Mouse (Mus musculus) lung, postnatal 14 days (tissue): Measurements from ENCODE around the gene Mylpf.
"Not testable (repeated sequence)": the region's sequence is repeated elsewhere in the genome, so short reads cannot be mapped to it uniquely, and the experiment has no call there.

Experiments used
- DNase-seq: peaks from one replicate; pipeline ENCODE4 v3.0.0; 2021

Mylpf gene

GRCm38 (mm10) chr7:127228615-127229303, 20.1 kb downstream of the Mylpf start:
- peak; percentile 88 for DNase-seq

DNA sequence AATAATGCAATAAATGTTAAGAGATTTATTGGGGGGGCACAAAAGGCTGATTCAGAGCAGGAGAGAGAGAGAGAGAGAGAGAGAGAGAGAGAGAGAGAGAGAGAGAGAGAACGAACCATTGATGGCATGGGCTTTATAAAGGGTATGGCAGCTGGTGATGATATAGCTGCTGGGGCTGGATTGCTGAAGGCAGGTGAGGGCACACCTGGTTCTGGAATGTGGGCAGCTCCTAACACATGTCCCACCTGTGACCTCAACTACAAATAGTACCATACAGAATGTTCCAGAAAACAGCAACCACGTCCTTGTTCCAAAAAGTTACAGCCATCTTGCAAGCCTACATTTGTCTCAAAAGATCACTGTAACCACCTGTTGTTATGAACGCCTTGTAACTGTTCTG, 22.7 kb downstream of the Mylpf start:
- no peak for DNase-seq

DNA sequence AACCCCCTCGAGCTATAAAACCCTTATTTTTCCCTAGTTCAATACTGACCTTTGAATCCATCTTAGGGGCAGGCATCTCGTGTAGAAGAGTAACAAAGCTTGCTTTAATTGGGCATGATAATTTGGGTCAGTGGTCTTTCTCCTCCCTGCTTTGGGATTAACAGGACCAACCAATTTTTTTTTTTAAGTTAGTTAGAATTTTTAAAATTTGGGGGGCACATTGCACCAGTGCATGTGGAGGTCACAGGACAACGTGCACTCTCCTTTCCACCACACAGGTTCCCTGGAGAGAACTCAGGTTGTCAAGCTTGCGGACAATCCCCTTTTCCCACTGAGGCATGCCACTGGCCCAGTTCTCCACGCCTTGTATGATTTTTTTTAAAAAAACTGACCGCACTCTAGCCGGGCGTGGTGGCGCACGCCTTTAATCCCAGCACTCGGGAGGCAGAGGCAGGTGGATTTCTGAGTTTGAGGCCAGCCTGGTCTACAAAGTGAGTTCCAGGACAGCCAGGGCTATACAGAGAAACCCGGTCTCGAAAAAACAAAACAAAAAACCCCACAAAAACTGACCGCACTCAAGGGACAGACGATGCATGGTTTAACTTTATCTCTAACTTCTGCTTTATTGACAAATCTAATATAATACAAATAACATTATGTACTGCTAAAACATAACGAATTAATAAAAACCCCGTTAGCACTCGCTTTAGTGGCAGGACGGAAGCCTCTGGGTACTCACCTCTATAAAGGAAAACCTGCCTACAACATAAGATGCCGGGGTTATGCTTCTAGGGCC, 23.3 kb downstream of the Mylpf start:
- no peak for DNase-seq

DNA sequence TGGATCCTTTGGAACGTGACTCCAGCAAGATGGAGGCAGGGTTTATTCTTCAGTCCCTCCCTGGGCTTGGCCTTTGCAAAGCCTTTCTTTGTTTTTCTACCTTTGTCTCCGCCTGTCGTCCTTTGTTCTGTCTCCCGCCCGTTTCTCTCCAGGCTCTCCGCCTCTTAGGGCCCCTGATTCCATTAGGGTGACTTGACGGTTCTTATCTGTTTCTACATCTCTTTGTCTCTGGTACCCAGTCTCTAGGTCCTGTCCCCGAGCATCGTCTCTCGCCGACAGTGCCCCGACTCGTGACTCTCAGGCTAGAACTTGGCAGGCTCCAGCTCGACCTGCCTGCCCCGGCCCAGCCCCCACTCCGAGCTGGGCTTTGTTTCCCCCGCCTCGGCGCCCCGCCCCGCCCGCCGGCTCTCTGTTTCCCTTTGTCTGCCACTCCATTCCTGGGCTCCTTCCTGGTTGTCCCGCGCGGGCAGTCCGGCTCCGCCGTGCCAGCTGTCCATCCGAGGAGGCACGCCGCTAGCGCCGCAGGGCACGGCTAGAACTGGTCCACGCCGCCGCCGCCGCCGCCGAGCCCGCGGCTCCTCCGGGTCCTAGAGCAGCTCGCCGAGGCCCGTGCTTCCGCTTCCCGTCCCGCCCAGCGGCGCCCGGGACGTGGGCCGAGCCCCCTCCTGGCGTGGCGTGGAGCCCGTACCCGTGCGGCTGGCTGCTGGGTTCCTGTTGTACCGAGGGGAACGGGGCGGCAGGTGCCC, 24.1 kb downstream of the Mylpf start, which contains the start of the genes Zfp553 and Sept1:
TSS of gene Zfp553 (plus strand) at position 440 of the 746 bp plus-strand sequence.
TSS of gene Sept1 (minus strand) at position 509 of the 746 bp plus-strand sequence.
- DNase-seq: peak; percentile 82

- no peak for DNase-seq
Observed at GRCm38 (mm10) chr7:127233368-127233749, 24.7 kb downstream of the Mylpf start.

DNA sequence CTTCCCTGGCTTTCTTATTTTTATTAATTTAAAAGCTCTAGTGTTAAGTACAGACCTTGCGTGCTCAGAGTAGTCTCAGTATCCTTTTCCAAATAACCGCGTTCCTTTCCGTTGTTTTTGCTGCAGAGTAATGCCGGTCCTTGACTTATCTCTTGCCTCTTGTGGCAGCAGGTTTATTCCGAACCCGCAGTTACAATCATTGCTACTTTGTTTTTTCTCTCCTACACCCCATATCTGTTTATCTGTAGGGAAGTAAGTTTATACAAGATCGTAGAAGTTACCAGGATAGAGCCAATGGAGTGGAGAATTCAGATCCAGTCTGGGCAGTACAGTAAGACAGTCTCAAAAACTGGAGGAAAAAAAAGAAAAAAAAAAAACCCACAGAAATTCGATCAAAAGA, 25.1 kb downstream of the Mylpf start:
- DNase-seq: no peak

DNA sequence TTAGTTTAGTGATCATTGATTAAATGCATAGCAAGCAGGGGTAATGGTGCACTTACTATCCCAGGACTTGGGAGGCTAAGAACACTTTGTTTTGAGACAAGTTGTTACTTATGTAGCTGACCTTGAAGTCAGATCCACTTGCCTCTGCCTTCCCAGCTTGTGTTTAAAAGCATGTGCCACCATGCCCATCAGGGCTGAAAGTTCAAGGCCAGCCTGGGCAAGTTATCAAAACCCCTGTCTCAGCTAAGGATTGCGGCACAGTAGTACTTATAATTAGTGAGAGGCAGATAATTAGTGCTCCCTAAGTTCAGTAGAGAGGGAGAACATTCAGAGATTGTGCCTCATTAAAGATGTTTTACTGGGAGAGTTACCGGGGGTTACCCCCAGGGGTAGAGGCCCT, 26.1 kb downstream of the Mylpf start:
- no peak for DNase-seq

DNA sequence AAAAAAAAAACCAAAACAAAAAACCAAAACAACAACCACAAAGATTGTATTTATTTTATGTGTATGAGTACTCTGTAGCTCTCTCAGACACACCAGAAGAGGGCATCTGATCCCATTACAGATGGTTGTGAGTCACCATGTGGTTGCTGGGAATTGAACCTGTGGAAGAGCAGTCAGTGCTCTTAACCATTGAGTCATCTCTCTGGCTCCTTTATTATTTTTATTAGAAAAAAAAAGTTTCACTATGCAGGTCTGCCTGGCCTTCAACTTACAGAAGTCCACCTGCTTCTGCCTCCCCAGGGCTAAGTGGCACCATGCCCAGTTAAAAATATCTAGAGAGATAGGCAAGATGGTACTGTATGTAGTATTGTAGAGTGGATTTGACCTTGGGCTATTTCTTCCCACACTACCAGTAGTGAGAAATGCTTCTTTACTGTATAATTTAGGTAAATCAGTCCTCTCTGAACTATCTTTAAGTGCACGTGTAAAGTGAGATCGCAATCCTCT, 34.7 kb downstream of the Mylpf start:
- DNase-seq: no peak

DNA sequence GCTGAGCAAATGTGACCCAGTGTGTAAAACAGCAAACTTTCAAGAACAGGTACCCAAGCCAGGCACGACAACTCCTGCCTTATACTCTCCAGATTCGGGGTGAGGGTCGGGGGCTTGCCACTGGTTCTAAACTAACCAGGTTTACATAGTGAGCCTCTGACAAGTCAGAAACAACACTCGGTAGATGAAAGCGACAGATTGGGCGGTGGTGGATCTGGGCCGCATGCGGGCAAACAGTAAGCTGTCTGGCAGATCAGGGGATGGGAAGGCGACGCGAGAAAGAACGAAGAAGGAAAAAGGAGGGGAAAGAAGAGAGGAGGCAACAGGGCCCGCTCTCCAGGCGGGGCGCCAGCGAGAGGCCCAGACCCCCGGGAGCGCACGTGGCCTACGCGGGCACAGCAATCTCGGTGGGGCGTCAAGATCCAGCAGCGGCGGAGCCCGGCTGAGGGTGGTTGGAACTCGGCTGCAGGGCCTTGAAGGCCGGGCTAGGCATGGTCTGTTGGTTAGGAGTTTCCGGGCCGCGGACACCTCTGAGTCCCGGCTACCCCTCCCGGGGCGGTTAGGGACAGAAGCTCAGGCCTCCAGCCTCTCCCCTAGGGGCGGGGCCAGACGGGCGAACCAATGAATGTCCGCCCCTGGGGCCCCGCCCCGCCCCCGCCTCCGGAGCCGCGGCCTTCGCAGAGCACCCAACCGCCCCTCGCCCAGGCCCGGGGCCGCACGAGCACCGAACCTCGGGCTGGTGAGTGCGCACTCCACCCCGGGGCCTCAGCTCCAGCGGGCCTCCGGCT, 35.4 kb downstream of the Mylpf start, which contains the start of gene Zfp771:
TSS of gene Zfp771 (plus strand) at position 405 of the 788 bp plus-strand sequence.
- peak; percentile 96 for DNase-seq

- peak; percentile 64 for DNase-seq
Observed at GRCm38 (mm10) chr7:127244658-127245510, 36.2 kb downstream of the Mylpf start.

DNA sequence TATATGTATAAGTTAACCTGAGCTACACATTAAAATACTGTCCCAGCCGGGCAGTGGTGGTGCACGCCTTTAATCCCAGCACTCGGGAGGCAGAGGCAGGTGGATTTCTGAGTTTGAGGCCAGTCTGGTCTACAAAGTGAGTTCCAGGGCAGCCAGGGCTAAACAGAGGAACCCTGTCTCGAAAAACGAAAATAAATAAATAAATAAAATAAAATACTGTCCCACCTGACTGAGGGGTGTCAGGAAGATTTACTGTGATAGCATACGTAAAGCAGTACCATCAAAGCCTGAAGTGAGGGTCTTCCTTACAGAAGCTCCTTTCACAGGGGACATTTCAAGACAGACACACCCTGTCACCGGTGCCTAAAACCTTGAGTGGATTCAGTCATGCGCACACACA, 41.8 kb downstream of the Mylpf start:
- DNase-seq: not testable (repeated sequence)

DNA sequence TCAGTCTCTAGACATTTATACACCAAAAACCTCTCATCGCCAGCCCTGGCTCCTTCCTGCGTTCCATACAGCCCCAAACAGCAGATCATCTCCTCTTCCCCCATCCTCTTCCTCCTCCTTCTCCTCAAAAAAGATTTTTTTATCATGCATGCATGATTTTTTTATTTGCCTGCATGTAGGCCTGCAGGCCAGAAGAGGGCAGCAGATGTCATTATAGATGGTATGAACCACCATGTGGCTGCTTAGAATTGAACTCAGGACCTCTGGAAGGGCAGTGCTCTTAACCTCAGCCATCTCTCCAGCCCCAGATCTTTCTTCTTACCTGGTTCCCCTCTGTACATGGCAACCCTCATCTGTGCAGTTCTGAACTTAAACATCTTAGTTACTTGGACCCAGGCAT, 43.7 kb downstream of the Mylpf start:
- DNase-seq: peak; percentile 37

GRCm38 (mm10) chr7:127253341-127253740, 44.7 kb downstream of the Mylpf start:
- DNase-seq: no peak

DNA sequence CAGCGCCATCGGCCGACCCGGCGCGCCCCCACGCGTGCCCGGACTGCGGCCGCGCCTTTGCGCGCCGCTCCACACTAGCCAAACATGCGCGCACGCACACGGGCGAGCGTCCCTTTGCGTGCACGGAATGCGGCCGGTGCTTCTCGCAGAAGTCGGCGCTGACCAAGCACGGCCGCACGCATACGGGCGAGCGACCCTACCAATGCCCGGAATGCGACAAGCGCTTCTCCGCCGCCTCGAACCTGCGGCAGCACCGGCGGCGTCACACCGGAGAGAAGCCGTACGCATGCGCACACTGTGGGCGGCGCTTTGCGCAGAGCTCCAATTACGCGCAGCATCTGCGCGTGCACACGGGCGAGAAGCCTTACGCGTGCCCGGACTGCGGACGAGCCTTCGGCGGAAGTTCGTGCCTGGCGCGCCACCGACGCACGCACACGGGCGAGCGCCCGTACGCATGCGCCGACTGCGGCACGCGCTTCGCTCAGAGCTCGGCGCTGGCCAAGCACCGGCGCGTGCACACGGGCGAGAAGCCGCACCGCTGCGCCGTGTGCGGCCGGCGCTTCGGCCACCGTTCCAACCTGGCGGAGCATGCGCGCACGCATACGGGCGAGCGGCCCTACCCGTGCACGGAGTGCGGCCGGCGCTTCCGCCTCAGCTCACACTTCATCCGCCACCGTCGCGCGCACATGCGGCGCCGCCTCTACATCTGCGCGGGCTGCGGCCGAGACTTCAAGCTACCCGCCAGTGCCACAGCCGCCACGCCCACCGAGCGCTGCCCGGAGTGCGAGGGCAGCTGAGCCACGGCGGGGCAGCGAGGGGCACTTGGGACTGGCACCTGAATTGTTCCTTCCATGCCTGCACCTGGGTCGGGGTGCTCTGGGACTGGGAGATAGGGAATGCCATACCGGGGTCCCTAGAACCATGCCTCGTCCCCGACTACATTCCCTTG, 45.4 kb downstream of the Mylpf start:
- DNase-seq: peak; percentile 96

DNA sequence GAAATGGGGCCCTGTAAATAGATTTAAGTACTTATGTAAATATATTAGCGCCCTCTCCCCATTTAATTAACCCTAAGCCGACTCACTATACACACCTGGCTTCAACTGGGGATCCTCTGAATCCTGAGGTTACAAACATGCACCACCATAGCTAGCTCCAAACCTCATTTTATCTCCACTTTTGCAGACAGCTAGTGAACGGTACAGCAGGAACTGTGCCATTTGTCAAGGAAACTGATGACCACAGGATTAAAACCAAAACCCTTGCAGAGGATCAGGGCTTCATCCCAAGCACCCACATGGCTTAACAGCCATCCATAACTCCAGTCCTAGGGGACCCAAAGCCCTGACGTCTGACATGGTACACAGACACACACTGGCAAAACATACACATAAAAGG, 46.3 kb downstream of the Mylpf start:
- DNase-seq: no peak

GRCm38 (mm10) chr7:127255965-127256364, 47.3 kb downstream of the Mylpf start:
- DNase-seq: no peak

GRCm38 (mm10) chr7:127256518-127256917, 47.8 kb downstream of the Mylpf start:
- no peak for DNase-seq

DNA sequence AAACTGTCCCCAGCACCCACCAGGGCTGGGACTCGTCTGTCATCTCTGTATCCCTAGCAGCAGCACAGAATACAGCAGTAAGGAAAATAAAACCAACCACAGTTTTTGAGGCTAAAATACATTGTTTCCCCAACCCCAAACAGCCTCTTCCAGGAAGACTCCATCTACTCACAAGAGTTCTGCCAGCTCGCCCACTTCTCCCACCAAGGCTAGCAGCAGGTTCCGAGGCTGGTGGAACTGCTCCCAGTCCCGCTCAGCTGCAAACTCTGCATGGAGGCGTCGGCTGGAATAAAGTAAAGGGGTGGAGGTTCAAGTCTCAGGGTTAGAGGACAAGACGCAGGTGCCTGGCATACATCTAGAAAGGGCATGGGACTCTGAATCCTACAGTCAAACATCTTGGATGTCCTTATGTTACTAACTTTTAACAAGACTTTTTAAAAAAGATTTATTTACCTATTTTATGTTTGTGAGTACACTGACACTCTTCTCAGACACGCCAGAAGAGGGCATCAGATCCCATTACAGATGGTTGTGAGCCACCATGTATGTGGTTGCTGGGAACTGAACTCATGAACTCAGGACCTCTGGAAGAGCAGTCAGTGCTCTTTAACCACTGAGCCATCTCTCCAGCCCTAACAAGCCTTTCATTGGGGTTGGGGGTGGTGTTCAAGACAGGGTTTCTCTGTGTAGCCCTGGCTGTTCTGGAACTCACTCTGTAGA, 50.7 kb downstream of the Mylpf start:
- DNase-seq: no peak

DNA sequence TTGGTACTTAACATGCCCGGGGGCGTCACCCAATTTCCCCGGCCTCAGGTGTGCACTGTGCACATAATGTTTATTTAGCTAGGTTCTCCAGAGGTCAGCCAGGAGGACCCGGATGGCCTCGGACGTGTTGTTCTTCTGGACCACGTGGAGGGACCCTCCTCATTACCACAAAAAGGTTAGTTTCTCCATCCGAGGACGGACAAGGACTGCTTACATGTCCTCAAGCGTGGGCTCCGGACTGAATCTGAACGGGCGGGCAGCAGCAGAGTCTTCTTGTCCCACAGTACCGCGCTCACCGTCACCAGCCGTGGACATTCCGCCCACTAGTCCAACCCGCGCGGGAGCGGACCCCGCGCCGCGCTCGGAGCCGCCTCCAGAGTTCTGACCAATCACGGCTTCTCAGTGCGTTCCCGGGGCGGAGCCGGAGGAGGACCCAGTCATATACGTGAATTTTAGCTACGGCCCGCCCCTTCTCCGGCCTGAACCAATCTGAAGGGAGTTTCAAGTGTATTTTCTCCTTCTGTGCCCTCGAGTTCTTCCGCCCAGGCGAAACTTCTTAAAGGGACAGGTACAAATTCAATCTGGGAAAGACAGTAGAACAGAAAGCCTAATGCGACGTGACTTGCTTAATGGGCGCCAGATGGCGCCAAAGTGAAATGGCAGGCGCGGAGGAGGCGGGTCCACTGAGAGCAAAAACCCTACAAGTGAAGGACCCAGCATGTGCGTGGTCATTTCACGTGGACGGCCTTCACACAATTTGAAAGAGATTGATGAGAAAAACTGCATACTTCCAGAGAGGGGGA, 51.8 kb downstream of the Mylpf start, which contains the start of gene Dctpp1:
TSS of gene Dctpp1 (minus strand) at position 401 of the 803 bp plus-strand sequence.
- DNase-seq: peak; percentile 95
